ENCODE assay signal across 12 mouse cellular contexts in the genomic region with DNA sequence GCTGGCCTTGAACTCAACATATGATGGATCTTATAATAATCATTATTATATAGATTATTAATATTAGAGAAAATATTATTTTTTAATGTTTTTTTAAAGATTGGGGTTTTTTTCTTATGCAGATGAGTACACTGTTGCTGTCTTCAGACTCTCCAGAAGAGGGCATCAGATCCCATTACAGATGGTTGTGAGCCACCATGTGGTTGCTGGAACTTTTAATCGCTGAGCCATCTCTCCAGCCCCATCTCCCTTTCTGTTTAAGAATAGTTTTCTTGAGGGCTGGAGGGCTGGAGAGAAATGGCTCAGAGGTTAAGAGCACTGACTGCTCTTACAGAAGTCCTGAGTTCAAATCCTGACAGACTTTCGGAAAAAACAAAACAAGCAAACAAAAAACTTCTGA. TPM values are rescaled to one million over a fixed set of nuclear protein-coding genes. Genes with fewer than 3 reads are reported as not detected.
DNase-seq lines count a peak whose midpoint lies in the region; ATAC-seq lines count a peak whose summit lies in the region.
"Had no signal": no experiment of that assay in that cellular context is flagged by ENCODE, and none has a peak within 500 bp of the region (broad histone marks: within the 10 kb centered on the region; RNA-seq: fewer than 3 reads in every experiment).

No protein-coding gene starts in this region.

- peak; percentile 43 for DNase-seq in adrenal gland, postnatal 14 days
- DNase-seq in adrenal gland, adult 18-20 months (ENCODE audit: low spot score in 2 of 2) = no peak
- DNase-seq in kidney, postnatal 14 days = peak; percentile 55
- no peak for DNase-seq in kidney, adult 8-10 months
- peak; percentile 75 for DNase-seq in R1 (ENCODE audit: low read depth, low spot score)
- DNase-seq in lung, postnatal 10 days = peak; percentile 62

- no peak overlapping the region for H3K4me2 ChIP-seq in heart, embryonic 11.5 days
- H3K4me2 ChIP-seq: forebrain, embryonic 12.5 days; lung, embryonic 15.5 days had no signal

- ATAC-seq in inflammation-experienced regulatory T-cells, adult 6 months = no peak
- ATAC-seq in heart, embryonic 11.5 days (replicated peaks; ENCODE audit: insufficient number of reproducible peaks, low FRiP score, low TSS enrichment) = no peak
- ATAC-seq: intestine, embryonic 16.5 days had no signal

- no peak overlapping the region for H3K4me3 ChIP-seq in heart, embryonic 11.5 days (ENCODE audit: low read depth, low read length)
- H3K4me3 ChIP-seq: forebrain, embryonic 12.5 days; lung, embryonic 15.5 days had no signal

- no peaks in the 10 kb centered on the region for H3K36me3 ChIP-seq in heart, embryonic 11.5 days (ENCODE audit: control insufficient read depth, insufficient read depth, low read length)
- H3K36me3 ChIP-seq: forebrain, embryonic 12.5 days; lung, embryonic 15.5 days had no signal

- H3K27me3 ChIP-seq in heart, embryonic 11.5 days (ENCODE audit: control insufficient read depth, insufficient read depth, low read length) = no peaks in the 10 kb centered on the region
- H3K27me3 ChIP-seq: forebrain, embryonic 12.5 days; lung, embryonic 15.5 days had no signal

- 40% methylated on average over 2 of the region's 2 CpGs for WGBS in heart, embryonic 11.5 days (ENCODE audit: insufficient replicate concordance)

- no peaks in the 10 kb centered on the region for H3K9me3 ChIP-seq in heart, embryonic 11.5 days (replicated peaks; ENCODE audit: control insufficient read depth, low read length)
- H3K9me3 ChIP-seq: forebrain, embryonic 12.5 days; lung, embryonic 15.5 days had no signal

- no peak overlapping the region for H3K9ac ChIP-seq in heart, embryonic 11.5 days (ENCODE audit: low read depth, low read length)
- H3K9ac ChIP-seq: forebrain, embryonic 12.5 days; lung, embryonic 15.5 days had no signal

- H3K4me1 ChIP-seq in heart, embryonic 11.5 days (ENCODE audit: control insufficient read depth, insufficient read depth, low read length) = no peaks in the 10 kb centered on the region

- H3K27ac ChIP-seq in heart, embryonic 11.5 days (ENCODE audit: low read depth, low read length) = no peak overlapping the region
- H3K27ac ChIP-seq: forebrain, embryonic 12.5 days; lung, embryonic 15.5 days had no signal

RNA-seq across cellular contexts. Expression of a gene that starts 4.5 kb away (rescaled TPM):
- total RNA-seq in adrenal gland, postnatal 14 days (2021) = 734 and 741 TPM in 2 replicates
- 100 to 1,000 TPM; 903 to 981 TPM for total RNA-seq in adrenal gland, adult 18-20 months (2021)
- 1,000 to 10,000 TPM; 1,680 to 2,431 (median 2,240) TPM for polyA plus RNA-seq in inflammation-experienced regulatory T-cells, adult 6 months (2017; shearing (Covaris generic))
- polyA plus RNA-seq in heart, embryonic 11.5 days (2014; fragmentation: Nextera tagmentation; extraction: Ambion mirVana) = 1,894 and 1,935 TPM in 2 replicates

RNA-seq across cellular contexts. Expression of a gene that starts 8.7 kb away (rescaled TPM):
- 2.8 and 3.1 TPM in 2 replicates for total RNA-seq in adrenal gland, postnatal 14 days (2021)
- 1 to 10 TPM; 4.0 to 7.3 TPM for total RNA-seq in adrenal gland, adult 18-20 months (2021)
- polyA plus RNA-seq in inflammation-experienced regulatory T-cells, adult 6 months (2017; shearing (Covaris generic)) = not detected
- polyA plus RNA-seq in heart, embryonic 11.5 days (2014; fragmentation: Nextera tagmentation; extraction: Ambion mirVana) = 8.0 and 10.0 TPM in 2 replicates
- total RNA-seq: neutrophil, adult 5-6 weeks had no signal

RNA-seq across cellular contexts. Expression of a gene that starts 16.9 kb away (rescaled TPM):
- 0.74 and 0.94 TPM in 2 replicates for total RNA-seq in adrenal gland, postnatal 14 days (2021)
- 1 to 10 TPM in 1 of 2 experiments, under 1 TPM in 1; 0.83 to 1.5 TPM for total RNA-seq in adrenal gland, adult 18-20 months (2021)
- polyA plus RNA-seq in inflammation-experienced regulatory T-cells, adult 6 months (2017; shearing (Covaris generic)) = not detected
- polyA plus RNA-seq in heart, embryonic 11.5 days (2014; fragmentation: Nextera tagmentation; extraction: Ambion mirVana) = 0.11 TPM in 1 of 2 replicates, not detected in the other
- polyA plus RNA-seq: forebrain, embryonic 12.5 days had no signal

RNA-seq across cellular contexts. Expression of a gene that starts 21.8 kb away (rescaled TPM):
- 1.0 and 1.2 TPM in 2 replicates for total RNA-seq in adrenal gland, postnatal 14 days (2021)
- 1 to 10 TPM; 4.1 to 6.3 TPM for total RNA-seq in adrenal gland, adult 18-20 months (2021)
- not detected for polyA plus RNA-seq in inflammation-experienced regulatory T-cells, adult 6 months (2017; shearing (Covaris generic))
- polyA plus RNA-seq in heart, embryonic 11.5 days (2014; fragmentation: Nextera tagmentation; extraction: Ambion mirVana) = 0.14 TPM in 1 of 2 replicates, not detected in the other
- total RNA-seq: neutrophil, adult 5-6 weeks had no signal

RNA-seq across cellular contexts. Expression of a gene that starts 23.6 kb away (rescaled TPM):
- total RNA-seq in adrenal gland, postnatal 14 days (2021) = 59.5 and 71.1 TPM in 2 replicates
- total RNA-seq in adrenal gland, adult 18-20 months (2021) = 10 to 100 TPM; 69.0 to 87.2 TPM
- polyA plus RNA-seq in inflammation-experienced regulatory T-cells, adult 6 months (2017; shearing (Covaris generic)) = 100 to 1,000 TPM; 127 to 149 (median 146) TPM
- polyA plus RNA-seq in heart, embryonic 11.5 days (2014; fragmentation: Nextera tagmentation; extraction: Ambion mirVana) = 89.0 and 97.7 TPM in 2 replicates

Comparison
In these comparisons a context has a peak if more than half of its experiments do, and no peak if none do; other contexts are left out.
1. DNase-seq: peak in adrenal gland, postnatal 14 days (single experiment), kidney, postnatal 14 days (single experiment), R1 (single experiment) and lung, postnatal 10 days (single experiment); none in adrenal gland, adult 18-20 months (0 of 2) and kidney, adult 8-10 months (0 of 2).